Mouse (Mus musculus): ENCODE results near the gene Pcnx4.

Gene Pcnx4

DNA sequence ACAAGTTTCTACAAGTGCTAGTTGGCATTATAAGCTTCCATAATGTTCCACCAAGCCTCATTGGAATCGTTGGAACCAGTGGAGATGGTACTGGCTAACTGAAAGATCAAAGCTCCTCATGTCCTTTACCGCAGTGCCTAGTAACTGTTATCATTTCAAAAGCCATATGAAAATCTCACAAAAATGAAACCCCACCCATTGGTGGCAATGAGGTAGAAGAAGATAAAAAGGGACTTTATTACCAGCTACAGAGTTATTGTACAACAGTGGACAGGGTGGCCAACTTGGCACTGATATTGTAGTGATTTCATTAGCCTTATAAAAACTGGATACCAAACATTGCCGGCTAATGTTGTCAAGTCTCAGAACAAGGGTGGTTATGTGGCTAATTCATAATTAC is 75.9 kb downstream of the Pcnx4 start:
- no peak for DNase-seq

GRCm38 (mm10) chr12:72620856-72621255 is 84.7 kb downstream of the Pcnx4 start:
- DNase-seq: no peak

DNA sequence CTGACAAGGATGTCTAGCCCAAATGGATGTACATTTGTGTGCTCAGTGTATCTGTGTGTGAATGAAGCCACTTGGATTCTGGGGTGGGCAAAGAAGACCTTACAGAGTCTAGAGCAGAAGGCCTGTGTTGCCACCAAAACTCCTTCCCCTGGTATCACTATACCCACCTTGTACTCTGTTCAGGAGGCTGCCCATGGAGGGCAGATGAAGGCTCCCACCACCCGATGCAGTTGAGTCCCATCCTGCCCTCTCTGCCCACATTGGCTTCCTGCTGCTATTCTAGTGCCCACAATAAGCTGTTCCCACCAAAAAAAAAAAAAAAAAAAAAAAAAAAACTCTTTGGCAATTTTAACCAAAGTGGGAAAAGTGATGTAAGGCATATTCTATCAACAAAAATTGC is 85.3 kb downstream of the Pcnx4 start:
- no peak for DNase-seq

- DNase-seq: no peak
Observed at GRCm38 (mm10) chr12:72622853-72623496, 86.8 kb downstream of the Pcnx4 start.

- no peak for DNase-seq
Observed at GRCm38 (mm10) chr12:72628751-72629150, 92.6 kb downstream of the Pcnx4 start.

Measured in thymus, postnatal 25 days (tissue).